Mouse (Mus musculus) right cerebral cortex, postnatal 36 days (tissue): ENCODE measurements at regions not wholly inside any gene's neighbourhood (a gene's known extent, or its start where the extent isn't known, plus 50 kb on each side); places are given as distances from the start of the nearest gene placed in this dataset.

Source experiments
- DNase-seq, 2 experiments: peaks; one replicate each; pipeline ENCODE4 v3.0.0; 2022; ENCODE audit warnings: low spot score in 2 of 2, mixed read lengths in 1 of 2

GRCm38 (mm10) chr2:171805376-171805775, 237.9 kb downstream of the Cbln4 start:
- DNase-seq = no peak

GRCm38 (mm10) chr2:171800511-171801268, 242.6 kb downstream of the Cbln4 start:
- DNase-seq = peak; percentile 1 to 23

- no peak for DNase-seq
Measured at GRCm38 (mm10) chr2:171799351-171799750, 243.9 kb downstream of the Cbln4 start.

DNA sequence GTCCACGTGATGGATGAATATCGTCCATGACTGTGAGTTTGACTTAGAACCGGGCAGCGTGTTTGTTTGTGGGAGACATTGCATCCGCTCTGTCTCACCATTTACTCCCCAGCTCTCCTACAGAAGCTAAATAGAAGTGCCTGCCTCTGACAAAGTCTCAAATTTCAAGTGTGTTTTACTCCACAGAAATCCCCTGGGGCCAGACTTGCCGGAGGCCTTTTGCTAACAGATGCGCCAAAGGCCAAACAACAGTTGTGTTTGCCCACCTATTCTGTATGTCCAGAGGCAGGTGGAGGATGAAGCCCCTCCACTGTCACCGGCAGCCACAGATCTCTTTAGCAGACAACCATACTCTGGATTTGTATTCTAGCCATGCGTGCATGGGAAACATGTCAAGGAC, 252.6 kb downstream of the Cbln4 start:
- DNase-seq = no peak

- DNase-seq = no peak
Measured at GRCm38 (mm10) chr2:171766193-171766930, 276.9 kb downstream of the Cbln4 start.

DNA sequence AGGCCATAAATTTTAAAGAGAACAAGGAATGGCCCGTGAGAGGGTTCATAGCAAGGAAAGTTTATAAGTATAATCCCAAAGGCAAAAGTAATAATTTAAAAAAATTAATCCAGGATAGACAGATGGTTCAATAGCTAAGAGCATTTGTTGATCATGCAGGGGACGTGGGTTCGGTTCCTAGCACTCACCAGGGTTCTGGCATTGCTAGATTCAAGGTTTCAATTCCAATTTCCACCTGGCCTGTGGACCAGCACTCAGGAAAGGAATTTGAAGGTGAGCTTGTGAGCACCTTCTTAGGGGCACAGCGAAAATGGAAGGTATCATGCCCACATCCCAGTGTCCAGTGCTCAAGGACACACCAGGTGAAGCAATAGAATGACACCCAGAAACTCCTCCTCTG, 278.2 kb downstream of the Cbln4 start:
- DNase-seq = no peak

- DNase-seq = no peak
Measured at GRCm38 (mm10) chr2:171753502-171753901, 289.8 kb downstream of the Cbln4 start.

- no peak for DNase-seq
Measured at GRCm38 (mm10) chr2:171747162-171747561, 296.1 kb downstream of the Cbln4 start.

- DNase-seq = no peak
Measured at GRCm38 (mm10) chr2:171743111-171743510, 300.2 kb downstream of the Cbln4 start.

DNA sequence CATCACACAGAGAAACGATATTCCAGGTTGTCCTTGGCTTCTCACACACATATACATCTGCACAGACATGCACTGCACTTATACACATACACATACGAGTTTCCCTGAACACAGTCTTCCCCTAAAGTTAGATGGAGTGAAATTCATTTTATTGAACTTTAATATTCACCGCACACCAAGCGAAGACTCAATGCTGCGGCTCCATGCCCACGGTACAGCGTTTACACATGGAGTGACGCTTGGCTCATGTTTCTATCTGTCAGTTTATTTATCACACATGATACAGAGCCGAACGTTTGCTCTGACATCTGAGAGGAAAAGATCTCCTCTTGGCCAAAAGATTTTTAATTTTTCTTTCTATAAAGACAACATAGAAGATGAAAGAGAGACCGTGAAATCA, 300.6 kb downstream of the Cbln4 start:
- no peak for DNase-seq

DNA sequence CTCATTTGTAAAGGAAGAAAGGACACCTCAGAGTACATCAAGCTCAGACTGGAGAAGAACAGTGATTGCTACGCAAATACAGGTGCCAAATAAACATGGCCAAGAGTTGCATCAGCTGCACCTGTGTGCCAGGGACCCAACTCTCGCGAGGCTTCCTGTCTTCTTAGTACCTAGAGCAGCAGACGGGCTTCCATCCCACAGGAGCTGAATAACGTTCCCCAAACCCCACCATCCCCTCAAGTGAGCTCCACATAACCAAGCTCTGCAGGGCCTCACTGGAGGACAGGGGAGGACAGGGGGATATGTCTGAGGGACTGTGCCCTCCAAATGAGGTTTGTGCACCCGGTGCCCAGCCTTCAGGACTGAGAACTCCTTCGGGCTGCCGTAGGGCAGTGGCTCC, 305.5 kb downstream of the Cbln4 start:
- DNase-seq = no peak

DNA sequence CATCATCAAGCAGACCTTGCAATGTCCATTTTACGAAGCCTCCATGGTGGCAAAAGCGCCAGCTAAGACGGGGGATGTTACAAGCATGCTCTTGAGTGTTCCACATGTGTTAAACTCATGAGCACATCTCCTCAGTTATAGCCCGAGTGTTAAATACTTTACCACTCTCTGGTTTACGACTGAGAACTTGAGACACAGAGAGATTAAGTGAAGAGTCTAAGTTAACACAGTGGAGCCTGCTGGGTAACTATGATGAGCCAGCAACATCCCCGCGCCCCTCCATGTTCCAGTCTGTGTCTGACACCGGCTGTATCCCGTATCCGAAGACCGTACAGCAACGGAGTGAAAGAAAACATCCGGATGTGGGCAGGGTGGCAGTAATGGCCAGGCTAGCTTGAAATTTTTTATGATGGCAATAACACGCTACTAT, 308.2 kb downstream of the Cbln4 start:
- DNase-seq = no peak

GRCm38 (mm10) chr2:171734634-171734987, 308.7 kb downstream of the Cbln4 start:
- DNase-seq = no peak

DNA sequence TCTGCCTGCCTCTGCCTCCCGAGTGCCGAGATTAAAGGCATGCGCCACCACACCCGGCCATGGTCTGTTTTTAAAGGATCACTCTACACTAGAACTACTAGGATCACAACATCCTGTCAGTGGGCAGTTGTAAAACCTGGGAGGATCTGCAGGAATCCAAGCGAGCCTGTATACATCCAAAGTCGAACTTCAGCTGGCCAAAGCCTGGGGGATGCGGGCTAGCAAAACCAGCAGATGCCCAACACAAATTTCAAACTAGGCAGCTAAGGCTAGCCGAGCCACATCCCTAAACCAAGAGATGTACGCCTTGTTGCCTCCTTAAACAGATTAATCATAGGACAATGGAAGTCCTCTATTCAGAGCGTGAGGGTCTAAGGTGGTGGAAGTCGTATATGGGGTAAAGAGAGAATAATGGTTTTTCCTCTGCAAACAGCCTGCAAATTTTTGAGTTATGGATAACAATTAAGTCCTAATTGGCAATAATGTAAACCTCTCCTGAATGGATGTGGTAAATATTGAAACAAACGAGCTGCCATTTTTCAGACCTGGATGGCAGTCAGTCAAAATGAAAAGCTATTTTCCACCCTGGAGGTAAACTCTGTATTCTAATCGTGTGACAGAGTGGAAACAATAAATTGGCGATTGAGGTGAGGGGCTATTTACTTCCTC, 309.2 kb downstream of the Cbln4 start:
- no peak for DNase-seq

DNA sequence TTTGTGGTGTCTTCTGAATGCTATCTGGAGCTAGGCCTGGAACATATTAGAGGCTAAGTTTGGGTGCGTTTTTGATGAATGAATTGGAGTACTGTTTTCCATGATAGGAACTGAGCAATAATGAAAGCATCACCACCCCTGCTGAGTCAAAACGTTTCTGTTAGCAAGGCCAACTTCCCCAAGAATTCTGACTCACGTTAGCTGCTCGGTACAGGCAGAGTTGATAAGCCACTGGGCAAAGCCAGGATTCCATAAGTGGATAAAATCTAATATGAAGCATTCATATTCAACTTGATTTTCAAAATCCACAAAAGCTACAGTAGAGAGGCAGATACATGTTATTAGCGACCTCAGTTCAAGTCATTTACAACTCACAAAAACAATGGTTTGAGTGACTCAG, 324.0 kb downstream of the Cbln4 start:
- no peak for DNase-seq

DNA sequence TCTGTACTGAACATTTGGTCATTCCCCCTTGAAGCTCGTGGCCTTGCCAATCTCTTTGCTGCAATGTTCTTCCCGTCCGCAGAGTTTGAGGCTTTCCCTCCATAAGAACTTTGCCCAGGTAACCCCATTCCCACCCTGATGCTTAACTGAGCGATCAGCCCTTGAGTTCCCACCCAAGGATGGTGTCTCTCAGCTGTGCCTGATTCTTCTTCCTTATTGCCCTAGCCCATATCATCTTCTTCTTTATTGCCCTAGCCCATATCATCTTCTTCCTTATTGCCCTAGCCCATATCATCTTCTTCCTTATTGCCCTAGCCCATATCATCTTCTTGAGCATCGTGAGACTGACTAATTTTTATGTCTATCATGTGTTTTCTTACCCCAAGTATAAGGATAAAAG, 324.4 kb downstream of the Cbln4 start:
- no peak for DNase-seq

GRCm38 (mm10) chr2:171712816-171713570, 330.3 kb downstream of the Cbln4 start:
- DNase-seq = peak; percentile 16 to 20

GRCm38 (mm10) chr2:171693526-171693925, 349.7 kb downstream of the Cbln4 start:
- no peak for DNase-seq

DNA sequence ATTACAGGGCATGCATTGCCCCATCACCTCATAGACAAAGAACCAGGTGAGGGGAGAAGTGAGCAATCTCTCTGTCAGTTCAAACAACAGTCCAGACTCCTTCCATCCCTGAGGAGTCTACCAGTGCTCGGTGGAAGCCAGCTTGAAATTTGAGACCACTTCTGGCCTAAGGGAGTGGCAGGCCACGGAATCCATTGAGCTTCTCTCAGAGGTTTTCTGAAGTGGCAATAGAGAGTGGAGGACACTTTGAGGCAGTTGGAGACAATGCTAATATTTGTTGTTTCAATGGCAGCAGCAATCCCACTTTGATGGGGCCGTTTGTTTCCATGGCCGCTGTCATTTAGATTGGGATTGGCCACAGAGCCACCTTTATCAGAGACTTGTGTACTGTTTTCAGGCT, 352.5 kb downstream of the Cbln4 start:
- no peak for DNase-seq

DNA sequence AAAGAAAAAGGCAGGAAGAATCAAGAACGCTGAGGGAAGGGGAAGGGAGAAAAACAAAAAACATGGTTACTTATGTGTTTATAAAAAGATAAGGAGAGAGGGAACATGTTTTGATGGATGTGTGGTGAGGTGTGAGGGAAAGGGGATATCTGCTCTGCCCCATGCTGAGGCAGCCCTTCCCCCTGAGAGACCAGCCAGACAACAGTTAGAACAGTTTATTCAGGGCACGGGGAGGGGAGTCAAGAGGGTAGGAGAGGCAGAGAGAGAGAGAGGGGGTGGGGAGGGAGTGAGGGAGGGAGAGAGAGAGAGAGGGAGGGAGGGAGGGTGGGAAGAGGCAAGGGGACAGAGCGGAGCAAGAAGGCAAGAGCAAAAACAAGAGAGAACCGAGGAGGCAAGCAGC, 354.2 kb downstream of the Cbln4 start:
- no peak for DNase-seq

DNA sequence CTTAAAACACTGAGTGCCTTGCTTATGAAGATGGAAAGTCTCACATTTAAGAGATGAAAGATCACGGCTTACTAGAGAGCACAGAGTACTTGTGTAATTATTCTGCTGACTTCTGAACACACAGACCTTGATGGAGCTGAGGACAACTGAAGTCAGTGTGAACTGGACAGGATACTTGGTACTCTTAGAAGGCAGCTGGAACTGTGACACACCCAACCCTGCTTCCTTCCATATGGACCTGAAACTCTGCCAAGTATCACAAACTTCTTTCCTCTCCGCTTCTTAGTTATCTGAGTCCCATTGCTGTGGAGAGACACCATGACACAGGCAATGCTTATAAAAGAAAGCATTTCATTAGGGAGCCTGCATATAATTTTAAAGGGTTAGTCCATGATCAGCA, 365.3 kb downstream of the Cbln4 start:
- DNase-seq = no peak

- DNase-seq = no peak
Measured at GRCm38 (mm10) chr2:171677128-171677527, 366.1 kb downstream of the Cbln4 start.
